Mouse (Mus musculus): ENCODE data around the gene Tra2a. TPM values are rescaled to one million over a fixed set of nuclear protein-coding genes. Genes with fewer than 3 reads are reported as not detected.

Tra2a gene
- polyA plus RNA-seq, 2 experiments: 43.3 to 210 TPM

- no peak for ATAC-seq (ENCODE audit: low FRiP score, low read depth)
- H3K27me3 ChIP-seq (ENCODE audit: control insufficient read depth, insufficient read depth, low read length): no peaks in the 10 kb centered on the region
- H3K4me3 ChIP-seq (replicated peaks; ENCODE audit: low read length): no peak overlapping the region
- 79% methylated on average over 1 of the region's 1 CpGs for WGBS
- H3K9ac ChIP-seq (ENCODE audit: low read depth, low read length, severe bottlenecking): no peak overlapping the region
- DNase-seq (ENCODE audit: low spot score): no peak
- H3K27ac ChIP-seq (replicated peaks; ENCODE audit: low read depth, low read length): no peak overlapping the region
- H3K36me3 ChIP-seq (ENCODE audit: control insufficient read depth, insufficient read depth, low read length): peaks cover 50% of the 10 kb centered on the region
- no peak for TF ChIP-seq POLR2A (IDR thresholded peaks at IDR 0.05; ENCODE audit: borderline replicate concordance, extremely low read depth, insufficient read depth, insufficient read length)
- H3K4me1 ChIP-seq (ENCODE audit: control insufficient read depth, insufficient read depth, low read length): no peaks in the 10 kb centered on the region
- no peak overlapping the region for H3K4me2 ChIP-seq (replicated peaks; ENCODE audit: low read depth, low read length, severe bottlenecking)
- no peaks in the 10 kb centered on the region for H3K9me3 ChIP-seq (ENCODE audit: control insufficient read depth, low read length)
These were observed 21.5 kb downstream of the Tra2a start for GRCm38 (mm10) chr6:49242331-49242730.

GRCm38 (mm10) chr6:49241562-49241961 lies 22.3 kb downstream of the Tra2a start:
- Histone ChIP-seq H3K9me3 (ENCODE audit: control insufficient read depth, low read length) (no peaks in the 10 kb centered on the region), H3K27me3 (ENCODE audit: control insufficient read depth, insufficient read depth, low read length) (no peaks in the 10 kb centered on the region), H3K4me1 (ENCODE audit: control insufficient read depth, insufficient read depth, low read length) (no peaks in the 10 kb centered on the region), H3K27ac (replicated peaks; ENCODE audit: low read depth, low read length) (no peak overlapping the region), H3K4me2 (replicated peaks; ENCODE audit: low read depth, low read length, severe bottlenecking) (no peak overlapping the region), H3K4me3 (replicated peaks; ENCODE audit: low read length) (no peak overlapping the region), H3K9ac (ENCODE audit: low read depth, low read length, severe bottlenecking) (no peak overlapping the region), H3K36me3 (ENCODE audit: control insufficient read depth, insufficient read depth, low read length) (peaks cover 43% of the 10 kb centered on the region)
- DNase-seq (ENCODE audit: low spot score) (no peak), ATAC-seq (ENCODE audit: low FRiP score, low read depth) (no peak)
- TF ChIP-seq POLR2A (IDR thresholded peaks at IDR 0.05; ENCODE audit: borderline replicate concordance, extremely low read depth, insufficient read depth, insufficient read length): no peak
- 92% methylated on average over 1 of the region's 1 CpGs for WGBS

GRCm38 (mm10) chr6:49236331-49236730 lies 27.5 kb downstream of the Tra2a start:
- no peak for TF ChIP-seq POLR2A (IDR thresholded peaks at IDR 0.05; ENCODE audit: borderline replicate concordance, extremely low read depth, insufficient read depth, insufficient read length)
- H3K27me3 ChIP-seq (ENCODE audit: control insufficient read depth, insufficient read depth, low read length): no peaks in the 10 kb centered on the region
- no peak overlapping the region for H3K27ac ChIP-seq (replicated peaks; ENCODE audit: low read depth, low read length)
- no peak overlapping the region for H3K4me2 ChIP-seq (replicated peaks; ENCODE audit: low read depth, low read length, severe bottlenecking)
- no peak overlapping the region for H3K9ac ChIP-seq (ENCODE audit: low read depth, low read length, severe bottlenecking)
- H3K4me3 ChIP-seq (replicated peaks; ENCODE audit: low read length): no peak overlapping the region
- H3K4me1 ChIP-seq (ENCODE audit: control insufficient read depth, insufficient read depth, low read length): no peaks in the 10 kb centered on the region
- no peaks in the 10 kb centered on the region for H3K36me3 ChIP-seq (ENCODE audit: control insufficient read depth, insufficient read depth, low read length)
- WGBS: 52% methylated on average over 9 of the region's 9 CpGs
- H3K9me3 ChIP-seq (ENCODE audit: control insufficient read depth, low read length): no peaks in the 10 kb centered on the region
- peak; percentile 100 for ATAC-seq (ENCODE audit: low FRiP score, low read depth)
- DNase-seq (ENCODE audit: low spot score): peak; percentile 69

- H3K4me1 ChIP-seq (ENCODE audit: control insufficient read depth, insufficient read depth, low read length): no peaks in the 10 kb centered on the region
- no peaks in the 10 kb centered on the region for H3K27me3 ChIP-seq (ENCODE audit: control insufficient read depth, insufficient read depth, low read length)
- H3K9ac ChIP-seq (ENCODE audit: low read depth, low read length, severe bottlenecking): no peak overlapping the region
- TF ChIP-seq POLR2A (IDR thresholded peaks at IDR 0.05; ENCODE audit: borderline replicate concordance, extremely low read depth, insufficient read depth, insufficient read length): no peak
- no peak overlapping the region for H3K4me3 ChIP-seq (replicated peaks; ENCODE audit: low read length)
- no peaks in the 10 kb centered on the region for H3K36me3 ChIP-seq (ENCODE audit: control insufficient read depth, insufficient read depth, low read length)
- H3K9me3 ChIP-seq (ENCODE audit: control insufficient read depth, low read length): no peaks in the 10 kb centered on the region
- no peak overlapping the region for H3K27ac ChIP-seq (replicated peaks; ENCODE audit: low read depth, low read length)
- ATAC-seq (ENCODE audit: low FRiP score, low read depth): no peak
- no peak for DNase-seq (ENCODE audit: low spot score)
- H3K4me2 ChIP-seq (replicated peaks; ENCODE audit: low read depth, low read length, severe bottlenecking): no peak overlapping the region
- WGBS: 54% methylated on average over 4 of the region's 4 CpGs
These were observed 30.5 kb downstream of the Tra2a start for GRCm38 (mm10) chr6:49233356-49233755.

- H3K4me2 ChIP-seq (replicated peaks; ENCODE audit: low read depth, low read length, severe bottlenecking): no peak overlapping the region
- no peaks in the 10 kb centered on the region for H3K4me1 ChIP-seq (ENCODE audit: control insufficient read depth, insufficient read depth, low read length)
- H3K4me3 ChIP-seq (replicated peaks; ENCODE audit: low read length): no peak overlapping the region
- TF ChIP-seq POLR2A (IDR thresholded peaks at IDR 0.05; ENCODE audit: borderline replicate concordance, extremely low read depth, insufficient read depth, insufficient read length): no peak
- H3K9ac ChIP-seq (ENCODE audit: low read depth, low read length, severe bottlenecking): no peak overlapping the region
- H3K36me3 ChIP-seq (ENCODE audit: control insufficient read depth, insufficient read depth, low read length): no peaks in the 10 kb centered on the region
- no peak for ATAC-seq (ENCODE audit: low FRiP score, low read depth)
- DNase-seq (ENCODE audit: low spot score): peak; percentile 53
- 5% methylated on average over 7 of the region's 7 CpGs for WGBS
- H3K27me3 ChIP-seq (ENCODE audit: control insufficient read depth, insufficient read depth, low read length): no peaks in the 10 kb centered on the region
- no peak overlapping the region for H3K27ac ChIP-seq (replicated peaks; ENCODE audit: low read depth, low read length)
- no peaks in the 10 kb centered on the region for H3K9me3 ChIP-seq (ENCODE audit: control insufficient read depth, low read length)
These were observed 35.6 kb downstream of the Tra2a start for GRCm38 (mm10) chr6:49228126-49228679.

All from limb, embryonic 14.5 days (tissue).